Mouse (Mus musculus): ENCODE measurements at regions not wholly inside any gene's neighbourhood (a gene's known extent, or its start where the extent isn't known, plus 50 kb on each side); places are given as distances from the start of the nearest gene placed in this dataset.
A peak's percentile ranks its signal among the peaks of the same experiment; 100 is the strongest.

- 22% methylated on average over 5 of the region's 5 CpGs for WGBS
- Histone ChIP-seq H3K9me3 (replicated peaks; ENCODE audit: control insufficient read depth, low read length) (no peaks in the 10 kb centered on the region), H3K9ac (ENCODE audit: low read length) (no peak overlapping the region), H3K27me3 (ENCODE audit: control insufficient read depth, insufficient read depth, low read length) (peaks cover 47% of the 10 kb centered on the region), H3K4me2 (ENCODE audit: low read depth, low read length) (no peak overlapping the region), H3K4me1 (ENCODE audit: control insufficient read depth, insufficient read depth, low read length) (peaks cover 12% of the 10 kb centered on the region), H3K27ac (ENCODE audit: low read length) (no peak overlapping the region), H3K4me3 (ENCODE audit: low read length) (no peak overlapping the region), H3K36me3 (ENCODE audit: control insufficient read depth, insufficient read depth) (no peaks in the 10 kb centered on the region)
- no peak for ATAC-seq (replicated peaks; ENCODE audit: extremely low read depth, insufficient read depth, low FRiP score)
Measured at GRCm38 (mm10) chr7:79521259-79521658, 55.1 kb upstream of the Polg start.

GRCm38 (mm10) chr7:79520222-79520710 lies 54.1 kb upstream of the Polg start:
- 7% methylated on average over 2 of the region's 2 CpGs for WGBS
- no peaks in the 10 kb centered on the region for H3K9me3 ChIP-seq (replicated peaks; ENCODE audit: control insufficient read depth, low read length)
- H3K9ac ChIP-seq (ENCODE audit: low read length), result no peak overlapping the region
- no peak overlapping the region for H3K4me2 ChIP-seq (ENCODE audit: low read depth, low read length)
- H3K27me3 ChIP-seq (ENCODE audit: control insufficient read depth, insufficient read depth, low read length), result peaks cover 52% of the 10 kb centered on the region
- peaks cover 12% of the 10 kb centered on the region for H3K4me1 ChIP-seq (ENCODE audit: control insufficient read depth, insufficient read depth, low read length)
- H3K36me3 ChIP-seq (ENCODE audit: control insufficient read depth, insufficient read depth), result no peaks in the 10 kb centered on the region
- H3K27ac ChIP-seq (ENCODE audit: low read length), result no peak overlapping the region
- peak; percentile 88 for ATAC-seq (replicated peaks; ENCODE audit: extremely low read depth, insufficient read depth, low FRiP score)
- H3K4me3 ChIP-seq (ENCODE audit: low read length), result no peak overlapping the region

GRCm38 (mm10) chr7:79518928-79519327 lies 52.8 kb upstream of the Polg start:
- H3K9ac ChIP-seq (ENCODE audit: low read length), result no peak overlapping the region
- no peak overlapping the region for H3K4me3 ChIP-seq (ENCODE audit: low read length)
- H3K4me1 ChIP-seq (ENCODE audit: control insufficient read depth, insufficient read depth, low read length), result peaks cover 12% of the 10 kb centered on the region
- H3K36me3 ChIP-seq (ENCODE audit: control insufficient read depth, insufficient read depth), result no peaks in the 10 kb centered on the region
- no peaks in the 10 kb centered on the region for H3K9me3 ChIP-seq (replicated peaks; ENCODE audit: control insufficient read depth, low read length)
- no peak for ATAC-seq (replicated peaks; ENCODE audit: extremely low read depth, insufficient read depth, low FRiP score)
- no peak overlapping the region for H3K4me2 ChIP-seq (ENCODE audit: low read depth, low read length)
- H3K27ac ChIP-seq (ENCODE audit: low read length), result no peak overlapping the region
- WGBS, result 74% methylated on average over 7 of the region's 7 CpGs
- H3K27me3 ChIP-seq (ENCODE audit: control insufficient read depth, insufficient read depth, low read length), result peaks cover 59% of the 10 kb centered on the region

GRCm38 (mm10) chr7:79517581-79518337 lies 51.6 kb upstream of the Polg start:
- Histone ChIP-seq H3K27ac (ENCODE audit: low read length) (no peak overlapping the region), H3K27me3 (ENCODE audit: control insufficient read depth, insufficient read depth, low read length) (peaks cover 62% of the 10 kb centered on the region), H3K9ac (ENCODE audit: low read length) (no peak overlapping the region), H3K4me1 (ENCODE audit: control insufficient read depth, insufficient read depth, low read length) (peaks cover 12% of the 10 kb centered on the region), H3K9me3 (replicated peaks; ENCODE audit: control insufficient read depth, low read length) (no peaks in the 10 kb centered on the region), H3K4me3 (ENCODE audit: low read length) (no peak overlapping the region), H3K4me2 (ENCODE audit: low read depth, low read length) (no peak overlapping the region), H3K36me3 (ENCODE audit: control insufficient read depth, insufficient read depth) (no peaks in the 10 kb centered on the region)
- 75% methylated on average over 5 of the region's 5 CpGs for WGBS
- no peak for ATAC-seq (replicated peaks; ENCODE audit: extremely low read depth, insufficient read depth, low FRiP score)

GRCm38 (mm10) chr7:79516287-79516686 lies 50.1 kb upstream of the Polg start:
- no peak overlapping the region for H3K4me2 ChIP-seq (ENCODE audit: low read depth, low read length)
- WGBS, result 87% methylated on average over 4 of the region's 4 CpGs
- H3K27me3 ChIP-seq (ENCODE audit: control insufficient read depth, insufficient read depth, low read length), result peaks cover 77% of the 10 kb centered on the region
- no peak for ATAC-seq (replicated peaks; ENCODE audit: extremely low read depth, insufficient read depth, low FRiP score)
- H3K4me1 ChIP-seq (ENCODE audit: control insufficient read depth, insufficient read depth, low read length), result peaks cover 12% of the 10 kb centered on the region
- no peak overlapping the region for H3K27ac ChIP-seq (ENCODE audit: low read length)
- no peak overlapping the region for H3K4me3 ChIP-seq (ENCODE audit: low read length)
- no peaks in the 10 kb centered on the region for H3K36me3 ChIP-seq (ENCODE audit: control insufficient read depth, insufficient read depth)
- H3K9ac ChIP-seq (ENCODE audit: low read length), result no peak overlapping the region
- H3K9me3 ChIP-seq (replicated peaks; ENCODE audit: control insufficient read depth, low read length), result no peaks in the 10 kb centered on the region
